Mouse (Mus musculus) midbrain, embryonic 11.5 days (tissue): ENCODE measurements at regions not wholly inside any gene's neighbourhood (a gene's known extent, or its start where the extent isn't known, plus 50 kb on each side); places are given as distances from the start of the nearest gene placed in this dataset.

Experiments used
- ATAC-seq: fragments of 200-750 bp; cut with Nextera tagmentation; 2 replicates; pipeline ENCODE4 v1.8.0; 2017; ENCODE audit warnings: moderate TSS enrichment, moderate library complexity; ENCODE audit not compliant: low FRiP score
- DNase-seq: peaks from one replicate; pipeline ENCODE4 v3.0.0; 2015; ENCODE audit warnings: low spot score; ENCODE audit errors: missing footprints
- H3K27ac ChIP-seq: fragments of 300-500 bp; sonication (generic); 2 replicates; pipeline ENCODE4 v1.5.1; 2014; ENCODE audit warnings: low read depth, low read length
- H3K27me3 ChIP-seq: fragments of 300-500 bp; sonication (generic); 2 replicates; pipeline ENCODE4 v1.6.1; 2014; ENCODE audit warnings: mild to moderate bottlenecking, low read length, moderate library complexity, mixed read lengths; ENCODE audit not compliant: control insufficient read depth, insufficient read depth
- H3K36me3 ChIP-seq: fragments of 300-500 bp; sonication (generic); 2 replicates; pipeline ENCODE4 v1.6.1; 2014; ENCODE audit warnings: mild to moderate bottlenecking, low read length, moderate library complexity, mixed read lengths; ENCODE audit not compliant: control insufficient read depth, insufficient read depth
- H3K4me1 ChIP-seq: fragments of 300-500 bp; sonication (generic); 2 replicates; pipeline ENCODE4 v1.6.1; 2014; ENCODE audit warnings: low read length; ENCODE audit not compliant: control insufficient read depth, insufficient read depth
- H3K4me2 ChIP-seq: fragments of 300-500 bp; sonication (generic); 2 replicates; pipeline ENCODE4 v1.6.1; 2014; ENCODE audit warnings: mild to moderate bottlenecking, moderate library complexity
- H3K4me3 ChIP-seq: fragments of 300-500 bp; sonication (generic); 2 replicates; pipeline ENCODE4 v1.5.1; 2014; ENCODE audit warnings: low read depth, low read length
- H3K9ac ChIP-seq: fragments of 300-500 bp; sonication (generic); 2 replicates; pipeline ENCODE4 v1.6.1; 2014; ENCODE audit warnings: low read length
- H3K9me3 ChIP-seq: fragments of 300-500 bp; sonication (generic); 2 replicates; pipeline ENCODE4 v1.6.1; 2016; ENCODE audit warnings: low read length; ENCODE audit not compliant: control insufficient read depth
- WGBS: fragments of 180-500 bp; shearing (Covaris S2); extraction: QIAGEN DNeasy Blood & Tissue Kit; methylation state at CpG from one replicate; pipeline ENCODE4 v1.1.7; 2014; 5-methylcytosine and 5-hydroxymethylcytosine counted together

DNA sequence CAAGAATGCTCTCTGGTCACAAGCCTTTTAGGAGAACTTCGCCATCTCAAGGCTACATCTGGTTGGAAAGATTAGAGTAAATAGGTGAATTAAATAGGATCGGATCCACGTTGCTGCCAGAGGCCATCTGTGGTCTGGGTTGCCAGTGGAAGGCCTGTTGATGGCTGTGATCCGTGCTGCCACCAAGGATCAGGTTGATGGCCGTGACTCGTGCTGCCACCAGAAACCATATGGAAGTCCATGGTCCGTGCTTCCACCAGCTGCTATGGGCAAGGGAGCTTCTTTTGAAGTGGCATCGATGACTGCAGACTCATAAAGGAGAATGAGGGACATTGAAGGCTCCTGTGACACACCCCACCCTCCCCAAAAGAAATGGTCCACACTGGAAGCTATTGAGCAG lies 79.6 kb downstream of the Atp1a1 start:
- DNase-seq: no peak
- Histone ChIP-seq H3K27ac (no peak overlapping the region), H3K4me3 (no peak overlapping the region), H3K4me1 (peaks cover 16% of the 10 kb centered on the region), H3K9me3 (no peaks in the 10 kb centered on the region), H3K9ac (no peak overlapping the region), H3K27me3 (no peaks in the 10 kb centered on the region), H3K36me3 (no peaks in the 10 kb centered on the region), H3K4me2 (no peak overlapping the region)
- 91% methylated on average over 8 of the region's 8 CpGs for WGBS
- no peak for ATAC-seq

DNA sequence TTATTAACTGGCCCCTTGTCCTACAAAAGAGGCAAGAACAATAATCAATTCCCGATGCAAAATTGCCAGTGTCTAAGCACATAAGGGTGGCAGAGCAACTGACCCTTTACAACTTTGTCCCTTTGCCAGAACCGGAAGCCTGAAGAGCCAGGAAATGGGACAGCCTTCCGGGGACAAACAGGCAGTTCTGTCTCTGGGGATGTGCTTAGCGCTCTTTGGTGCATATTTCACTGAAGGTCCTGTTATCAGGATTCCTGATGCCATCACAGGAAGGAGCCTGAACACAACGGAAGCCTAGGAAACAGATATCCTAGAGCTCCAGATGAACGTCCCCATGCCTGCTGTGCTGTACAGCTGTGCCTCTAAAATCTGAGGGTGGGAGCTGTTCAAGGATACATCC lies 80.0 kb downstream of the Atp1a1 start:
- 72% methylated on average over 6 of the region's 6 CpGs for WGBS
- DNase-seq: no peak
- H3K27me3 ChIP-seq: no peaks in the 10 kb centered on the region
- H3K36me3 ChIP-seq: no peaks in the 10 kb centered on the region
- no peak for ATAC-seq
- no peak overlapping the region for H3K27ac ChIP-seq
- no peak overlapping the region for H3K4me2 ChIP-seq
- no peak overlapping the region for H3K9ac ChIP-seq
- peaks cover 16% of the 10 kb centered on the region for H3K4me1 ChIP-seq
- no peak overlapping the region for H3K4me3 ChIP-seq
- H3K9me3 ChIP-seq: no peaks in the 10 kb centered on the region

DNA sequence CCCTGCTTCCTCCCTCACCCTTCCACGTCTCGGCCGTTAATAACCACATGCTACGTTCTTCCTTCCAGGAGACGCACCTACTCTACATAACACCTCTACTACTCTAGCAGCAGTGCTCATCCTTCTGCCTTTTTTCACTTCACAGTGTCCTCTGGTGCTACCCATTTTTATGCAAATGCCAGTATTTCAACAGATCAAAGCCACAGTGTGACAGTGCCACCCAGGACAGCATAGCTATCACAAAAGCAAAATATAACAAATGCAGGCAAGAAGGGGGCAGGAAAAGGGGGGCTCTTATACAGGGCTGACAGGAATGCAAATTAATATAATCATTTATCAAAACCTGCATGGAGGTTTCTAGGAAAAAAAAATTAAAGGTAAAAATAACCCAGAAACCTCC lies 81.2 kb downstream of the Atp1a1 start:
- DNase-seq: no peak
- 73% methylated on average over 5 of the region's 5 CpGs for WGBS
- Histone ChIP-seq H3K4me1 (peaks cover 6% of the 10 kb centered on the region; the same call in 1 of the 2 replicates), H3K27me3 (no peaks in the 10 kb centered on the region), H3K4me2 (no peak overlapping the region), H3K27ac (no peak overlapping the region), H3K9ac (no peak overlapping the region), H3K9me3 (no peaks in the 10 kb centered on the region), H3K36me3 (no peaks in the 10 kb centered on the region), H3K4me3 (no peak overlapping the region)
- peak; percentile 55; the same call in 1 of the 2 replicates for ATAC-seq

DNA sequence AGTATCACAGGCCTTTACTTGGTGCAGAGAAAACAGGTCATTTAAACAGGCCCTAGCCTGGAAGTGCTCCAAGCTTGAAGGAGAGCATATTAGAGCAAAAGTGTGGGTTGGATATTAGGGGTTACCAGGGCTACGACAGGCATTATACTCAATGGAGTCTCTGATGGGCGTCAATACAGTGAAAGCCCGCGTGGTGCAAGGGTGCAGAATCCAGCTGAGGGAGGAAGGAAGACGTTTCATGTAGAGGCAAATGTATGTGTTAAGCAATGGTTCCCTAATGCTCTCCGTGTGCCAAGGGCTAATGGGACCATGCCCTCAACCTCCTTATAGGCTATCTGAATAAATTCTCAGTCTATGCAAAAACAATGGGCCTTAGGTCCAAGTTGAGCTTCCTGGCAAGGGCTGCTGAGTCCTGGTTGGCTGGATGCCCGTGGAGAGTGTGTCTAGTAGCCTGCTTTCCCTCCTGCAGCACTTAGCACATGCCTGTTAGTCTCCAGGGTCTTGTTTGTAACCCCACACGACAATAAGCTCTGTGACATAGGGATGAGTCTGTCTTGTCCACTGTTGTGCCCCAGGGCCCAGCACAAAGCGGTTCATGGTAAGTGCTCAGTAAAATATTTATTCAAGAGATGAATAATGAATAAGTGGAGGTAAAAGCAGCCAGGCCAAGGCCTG lies 82.1 kb downstream of the Atp1a1 start:
- H3K9me3 ChIP-seq: no peaks in the 10 kb centered on the region
- H3K4me3 ChIP-seq: no peak overlapping the region
- no peak overlapping the region for H3K9ac ChIP-seq
- 80% methylated on average over 9 of the region's 9 CpGs for WGBS
- H3K27me3 ChIP-seq: no peaks in the 10 kb centered on the region
- DNase-seq (no peak), ATAC-seq (no peak)
- H3K27ac ChIP-seq: no peak overlapping the region
- no peak overlapping the region for H3K4me2 ChIP-seq
- peaks cover 6% of the 10 kb centered on the region; the same call in 1 of the 2 replicates for H3K4me1 ChIP-seq
- H3K36me3 ChIP-seq: no peaks in the 10 kb centered on the region

DNA sequence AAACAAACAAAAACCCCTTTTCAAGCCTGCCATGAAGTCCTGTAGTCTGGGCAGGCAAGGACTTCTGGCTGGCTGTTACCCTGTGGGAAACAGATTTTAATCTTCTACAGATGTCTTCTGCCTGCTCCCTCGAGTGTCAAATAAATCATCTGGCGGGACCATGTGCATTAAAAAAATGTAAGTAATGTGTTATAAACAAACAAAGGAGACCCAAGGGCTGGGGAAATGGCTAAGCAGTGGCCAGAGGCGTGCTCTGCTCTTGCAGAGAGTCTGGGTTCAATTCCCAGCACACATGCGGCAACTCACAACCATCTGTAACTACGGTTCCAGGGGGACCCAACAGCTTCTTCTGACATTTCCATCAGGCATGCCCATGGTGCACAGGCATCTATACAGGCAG lies 83.3 kb downstream of the Atp1a1 start:
- no peak for DNase-seq
- Histone ChIP-seq H3K27me3 (no peaks in the 10 kb centered on the region), H3K4me3 (no peak overlapping the region), H3K9me3 (no peaks in the 10 kb centered on the region), H3K4me2 (no peak overlapping the region), H3K36me3 (no peaks in the 10 kb centered on the region), H3K4me1 (peaks cover 8% of the 10 kb centered on the region; the same call in 1 of the 2 replicates), H3K9ac (no peak overlapping the region), H3K27ac (no peak overlapping the region)
- 80% methylated on average over 5 of the region's 5 CpGs for WGBS
- ATAC-seq: no peak

DNA sequence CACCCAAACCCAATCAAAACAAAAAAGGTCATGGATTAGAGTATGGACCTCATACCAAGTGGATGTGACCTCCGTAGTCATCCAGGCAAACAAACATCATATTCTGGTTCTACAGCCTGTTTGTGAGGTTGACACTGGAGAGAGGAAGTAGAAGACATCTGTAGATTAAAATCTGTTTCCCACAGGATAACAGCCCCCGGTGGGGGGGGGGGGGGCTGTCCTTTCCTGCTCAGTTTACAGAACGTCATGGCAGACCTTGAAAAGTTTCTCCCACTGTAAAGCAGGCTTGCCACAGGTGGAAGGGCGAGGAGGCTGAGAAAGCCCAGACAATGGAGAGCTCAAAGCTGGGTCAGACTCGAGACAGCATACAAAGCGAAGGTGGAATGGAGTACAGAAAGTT lies 84.4 kb downstream of the Atp1a1 start:
- no peaks in the 10 kb centered on the region for H3K36me3 ChIP-seq
- no peaks in the 10 kb centered on the region for H3K9me3 ChIP-seq
- peaks cover 8% of the 10 kb centered on the region; the same call in 1 of the 2 replicates for H3K4me1 ChIP-seq
- DNase-seq: no peak
- no peak for ATAC-seq
- H3K4me3 ChIP-seq: no peak overlapping the region
- no peak overlapping the region for H3K27ac ChIP-seq
- no peak overlapping the region for H3K9ac ChIP-seq
- H3K4me2 ChIP-seq: no peak overlapping the region
- 76% methylated on average over 6 of the region's 6 CpGs for WGBS
- H3K27me3 ChIP-seq: no peaks in the 10 kb centered on the region

DNA sequence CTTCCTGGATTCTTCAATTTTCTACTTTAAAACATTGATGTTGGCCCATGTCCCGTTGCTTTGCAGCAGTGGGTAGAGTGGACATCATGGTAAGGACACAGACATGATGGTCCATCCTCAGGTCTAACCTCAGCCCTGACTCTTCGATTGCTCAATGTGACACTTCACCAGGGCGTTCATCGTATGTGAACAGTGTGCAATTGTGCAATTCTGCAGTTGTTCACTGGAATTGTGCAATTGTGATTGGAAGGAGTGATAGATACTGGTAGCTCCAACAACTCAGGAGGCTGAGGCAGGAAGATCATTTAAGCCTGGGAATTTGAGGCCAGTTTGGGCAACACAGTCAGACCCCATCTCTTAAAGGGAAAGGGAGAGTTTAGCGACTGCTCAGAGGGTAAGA lies 84.9 kb downstream of the Atp1a1 start:
- ATAC-seq: no peak
- H3K9ac ChIP-seq: no peak overlapping the region

DNA sequence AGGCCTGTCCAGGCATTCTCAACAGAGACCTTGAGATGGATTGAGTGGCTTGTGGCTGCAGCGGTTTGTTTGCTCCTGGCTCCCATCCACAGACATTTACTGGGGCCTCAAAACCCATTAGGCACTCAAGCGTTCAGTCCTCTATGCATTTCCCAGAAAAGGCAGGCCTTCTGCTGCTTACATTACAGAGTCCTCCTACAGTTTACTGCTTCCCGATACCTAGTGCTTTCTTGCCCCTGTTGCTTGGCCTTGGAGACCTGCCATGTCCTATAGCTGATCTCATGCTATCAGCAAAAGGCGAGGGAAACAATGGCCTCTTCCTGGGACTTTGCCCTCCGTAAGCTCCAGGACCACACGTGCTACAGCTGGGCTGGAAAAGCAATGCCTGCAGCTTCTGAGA lies 85.7 kb downstream of the Atp1a1 start:
- no peaks in the 10 kb centered on the region for H3K9me3 ChIP-seq
- peaks cover 8% of the 10 kb centered on the region; the same call in 1 of the 2 replicates for H3K4me1 ChIP-seq
- H3K4me2 ChIP-seq: no peak overlapping the region
- no peaks in the 10 kb centered on the region for H3K36me3 ChIP-seq
- ATAC-seq: no peak
- DNase-seq: no peak
- no peak overlapping the region for H3K4me3 ChIP-seq
- no peak overlapping the region for H3K27ac ChIP-seq
- WGBS: 61% methylated on average over 6 of the region's 6 CpGs
- no peaks in the 10 kb centered on the region for H3K27me3 ChIP-seq
- H3K9ac ChIP-seq: no peak overlapping the region

More for the DNA sequence above, 84.9 kb downstream of the Atp1a1 start:
- no peak overlapping the region for H3K4me2 ChIP-seq
- peaks cover 8% of the 10 kb centered on the region; the same call in 1 of the 2 replicates for H3K4me1 ChIP-seq
- no peaks in the 10 kb centered on the region for H3K27me3 ChIP-seq
- H3K36me3 ChIP-seq: no peaks in the 10 kb centered on the region
- WGBS: 90% methylated on average over 5 of the region's 5 CpGs
- H3K4me3 ChIP-seq: no peak overlapping the region
- no peak overlapping the region for H3K27ac ChIP-seq
- no peak for DNase-seq
- no peaks in the 10 kb centered on the region for H3K9me3 ChIP-seq

DNA sequence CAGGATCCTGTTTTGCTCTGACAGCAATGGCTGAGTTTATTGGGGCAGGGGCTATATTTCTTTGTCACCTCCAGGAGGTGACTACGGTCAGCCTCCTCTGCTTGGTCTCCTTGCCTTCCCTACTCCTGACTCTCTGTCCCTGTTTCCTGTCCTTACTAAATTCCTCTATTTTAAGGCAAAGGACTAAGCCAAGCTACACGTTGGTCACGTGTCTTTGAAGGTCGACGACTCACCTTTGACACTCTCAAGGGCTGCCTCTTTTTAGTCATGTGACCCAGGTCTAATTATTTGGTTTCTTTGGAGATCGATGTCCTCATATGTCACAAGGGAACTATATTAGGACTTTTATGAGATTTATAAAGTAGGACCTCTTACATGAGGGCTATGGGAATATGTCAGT lies 86.9 kb downstream of the Atp1a1 start:
- Histone ChIP-seq H3K9ac (no peak overlapping the region), H3K27me3 (no peaks in the 10 kb centered on the region), H3K4me2 (no peak overlapping the region), H3K9me3 (no peaks in the 10 kb centered on the region), H3K4me3 (no peak overlapping the region), H3K27ac (no peak overlapping the region), H3K36me3 (no peaks in the 10 kb centered on the region), H3K4me1 (peaks cover 2% of the 10 kb centered on the region; the same call in 1 of the 2 replicates)
- 90% methylated on average over 6 of the region's 6 CpGs for WGBS
- DNase-seq (no peak), ATAC-seq (0 out of 2 replicates have a peak, but pooled peaks have one; percentile 17)
